Mouse (Mus musculus) thymus, adult 2 months (tissue): ENCODE measurements around the gene Traf4.

Experiments used
- CTCF ChIP-seq: fragments of 200-500 bp; IDR thresholded peaks from 2 replicates; pipeline ENCODE4 v1.5.1; 2012; ENCODE audit warnings: mild to moderate bottlenecking, control low read depth, low read length, moderate library complexity, borderline replicate concordance; ENCODE audit not compliant: control insufficient read depth, poor library complexity, insufficient read depth; ENCODE audit errors: extremely low read depth
- POLR2A ChIP-seq: fragments of 200-500 bp; IDR thresholded peaks from 2 replicates; pipeline ENCODE4 v1.6.1; 2012; ENCODE audit warnings: mild to moderate bottlenecking, low read length, control low read depth, moderate library complexity; ENCODE audit not compliant: control insufficient read depth, poor library complexity, insufficient read depth; ENCODE audit errors: extremely low read depth

DNA sequence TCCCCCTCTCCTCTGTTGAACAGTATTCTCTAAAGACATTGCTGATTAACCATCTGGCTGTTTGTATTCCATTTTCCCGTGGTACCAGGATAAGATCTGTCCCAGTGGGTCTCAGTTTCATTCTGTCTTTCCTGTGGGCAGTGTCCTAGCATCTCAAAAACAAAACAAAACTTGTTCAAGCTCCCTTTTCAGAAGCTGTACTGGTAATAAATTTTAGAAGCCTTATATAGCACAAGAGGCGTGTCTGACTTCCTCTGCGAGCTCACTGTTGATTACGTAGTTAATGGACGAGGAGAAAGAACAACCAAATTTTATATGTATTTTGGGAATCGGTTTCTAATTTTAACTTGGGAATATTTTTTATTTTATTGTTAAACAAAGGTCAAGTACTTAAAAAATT lies 39.7 kb downstream of the Traf4 start:
- no peak for TF ChIP-seq CTCF
- TF ChIP-seq POLR2A, result no peak
